Mouse (Mus musculus): ENCODE measurements around the gene Pfas. TPM values are rescaled to one million over a fixed set of nuclear protein-coding genes. Genes with fewer than 3 reads are reported as not detected.

Gene Pfas
- total and polyA plus RNA-seq, 3 experiments: 63.5 to 149 (median 130) TPM

DNA sequence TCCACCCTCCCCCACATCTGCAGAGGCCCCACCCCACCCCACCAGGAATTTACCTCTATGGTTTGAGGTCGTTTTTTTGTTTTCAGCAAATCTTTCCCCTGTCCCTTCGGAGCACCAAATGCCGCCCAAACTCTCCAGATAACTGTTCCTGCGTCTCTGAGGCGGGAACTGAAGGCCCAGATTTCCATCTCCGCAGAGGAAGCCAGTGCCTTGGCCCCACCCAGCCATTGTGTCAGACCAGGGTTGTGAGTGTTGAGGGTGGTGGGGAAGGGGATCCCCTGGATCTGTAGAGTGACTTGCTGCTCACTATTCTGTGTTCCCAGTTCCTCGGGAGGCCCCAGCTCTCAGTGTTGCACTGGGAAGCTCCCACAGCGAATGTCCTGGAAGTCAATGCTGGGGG is 51.0 kb downstream of the Pfas start, which contains the start of gene Arhgef15:
Gene Arhgef15 (minus strand): TSS at position 173 of the 400 bp plus-strand sequence.
- Histone ChIP-seq H3K36me3 (ENCODE audit: control insufficient read depth in 1 of 2, insufficient read depth in 2 of 2, low read length in 2 of 2) (peaks cover 0 to 2% of the 10 kb centered on the region in 2 experiments; a peak in 2 of 4 replicates), H3K27me3 (ENCODE audit: control insufficient read depth in 1 of 2, insufficient read depth in 2 of 2, low read length in 2 of 2) (peaks cover 2% of the 10 kb centered on the region in 2 experiments; a peak in 2 of 4 replicates), H3K9me3 (replicated peaks; ENCODE audit: insufficient read depth, low read length) (no peaks in the 10 kb centered on the region), H3K4me1 (ENCODE audit: control insufficient read depth in 1 of 2, insufficient read depth in 2 of 2, low read length in 2 of 2) (peaks cover 0 to 9% of the 10 kb centered on the region in 2 experiments; a peak in 2 of 4 replicates), H3K79me2 (ENCODE audit: control insufficient read depth, insufficient read depth, low read length, poor library complexity) (no peaks in the 10 kb centered on the region), H3K9ac (ENCODE audit: control insufficient read depth, low read depth, low read length, poor library complexity, severe bottlenecking) (no peak within 1 kb of the TSS), H3K4me3 (ENCODE audit: control insufficient read depth in 1 of 2, insufficient read depth in 1 of 2, low read depth in 2 of 2, low read length in 2 of 2) (no peak within 1 kb of the TSS), H3K27ac (ENCODE audit: control insufficient read depth, low read depth, low read length) (no peak within 1 kb of the TSS)
- no peak for DNase-seq (ENCODE audit: low read depth, low spot score)
- TF ChIP-seq MXI1 (IDR thresholded peaks at IDR 0.05; ENCODE audit: low read depth, low read length) (no peak), NRF1 (IDR thresholded peaks at IDR 0.05; ENCODE audit: insufficient read depth, low read depth, low read length, poor library complexity, severe bottlenecking) (no peak), RAD21 (IDR thresholded peaks at IDR 0.05; ENCODE audit: low read depth, low read length) (no peak)

DNA sequence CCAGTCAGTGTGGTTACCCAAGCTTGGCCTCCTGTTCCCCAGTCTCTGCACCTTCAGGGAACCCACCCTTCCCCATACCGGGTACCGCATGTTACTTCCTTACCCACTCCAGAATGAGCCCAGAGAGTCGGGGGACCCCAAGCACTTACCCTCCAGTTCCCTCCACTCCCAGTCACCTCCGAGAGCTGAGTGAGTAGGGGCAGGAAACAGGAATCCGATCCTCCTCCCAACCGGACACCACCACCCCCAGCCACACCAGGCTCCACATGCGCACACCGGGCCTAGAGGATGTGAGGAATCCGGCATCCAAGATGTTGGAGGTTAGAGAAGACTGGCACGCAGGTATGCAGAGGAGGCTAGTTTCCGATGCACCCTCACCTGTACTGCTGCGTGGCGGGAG is 51.6 kb downstream of the Pfas start:
- no peak for TF ChIP-seq ELF1 (IDR thresholded peaks at IDR 0.05; ENCODE audit: low read depth, low read length)
- no peak for TF ChIP-seq MYB (IDR thresholded peaks at IDR 0.05; ENCODE audit: low read depth, low read length)
- no peak for TF ChIP-seq POLR2A (IDR thresholded peaks at IDR 0.05; ENCODE audit: control insufficient read depth in 1 of 2, insufficient read depth in 1 of 2, low read depth in 1 of 2, low read length in 2 of 2, poor library complexity in 1 of 2)
- no peak for TF ChIP-seq TBP (IDR thresholded peaks at IDR 0.05; ENCODE audit: low read depth, low read length)
- TF ChIP-seq CHD1 (IDR thresholded peaks at IDR 0.05; ENCODE audit: low read depth, low read length): no peak
- no peak for TF ChIP-seq ZMIZ1 (IDR thresholded peaks at IDR 0.05; ENCODE audit: low read depth, low read length)
- TF ChIP-seq POLR2AphosphoS5 (IDR thresholded peaks at IDR 0.05; ENCODE audit: borderline replicate concordance, low read depth, low read length): no peak
- no peak for TF ChIP-seq MEF2A (IDR thresholded peaks at IDR 0.05; ENCODE audit: extremely low read depth, insufficient replicate concordance, low read depth, low read length, poor library complexity, severe bottlenecking)
- TF ChIP-seq CTCF (IDR thresholded peaks at IDR 0.05 in 2 of 3, conservative IDR thresholded peaks at IDR 0.05 in 1 of 3; ENCODE audit: control insufficient read depth in 1 of 3, insufficient read depth in 1 of 3, low read depth in 2 of 3, low read length in 3 of 3, poor library complexity in 1 of 3, severe bottlenecking in 1 of 3): no peak
- no peak for TF ChIP-seq ETS1 (IDR thresholded peaks at IDR 0.05; ENCODE audit: low read depth, low read length)
- TF ChIP-seq EP300 (IDR thresholded peaks at IDR 0.05; ENCODE audit: low read depth in 1 of 2, low read length in 2 of 2): no peak
- TF ChIP-seq MXI1 (IDR thresholded peaks at IDR 0.05; ENCODE audit: low read depth, low read length): no peak
- TF ChIP-seq MAFK (IDR thresholded peaks at IDR 0.05; ENCODE audit: borderline replicate concordance, low read depth, low read length): no peak
- no peak for TF ChIP-seq SMC3 (IDR thresholded peaks at IDR 0.05; ENCODE audit: low read depth, low read length)
- TF ChIP-seq MAX (IDR thresholded peaks at IDR 0.05; ENCODE audit: low read length): no peak
- no peak for TF ChIP-seq JUND (IDR thresholded peaks at IDR 0.05; ENCODE audit: low read depth, low read length)
- no peak for TF ChIP-seq GABPA (IDR thresholded peaks at IDR 0.05; ENCODE audit: low read depth, low read length)
- no peak for TF ChIP-seq TCF12 (IDR thresholded peaks at IDR 0.05; ENCODE audit: low read depth, low read length)
- no peak for TF ChIP-seq ZKSCAN1 (IDR thresholded peaks at IDR 0.05; ENCODE audit: low read depth, low read length)
- H3K27me3 ChIP-seq (ENCODE audit: control insufficient read depth in 1 of 2, insufficient read depth in 2 of 2, low read length in 2 of 2): peaks cover 2 to 3% of the 10 kb centered on the region in 2 experiments; a peak in 3 of 4 replicates
- no peak for DNase-seq (ENCODE audit: low read depth, low spot score)
- peaks cover 0 to 1% of the 10 kb centered on the region in 2 experiments; a peak in 2 of 4 replicates for H3K36me3 ChIP-seq (ENCODE audit: control insufficient read depth in 1 of 2, insufficient read depth in 2 of 2, low read length in 2 of 2)
- H3K4me1 ChIP-seq (ENCODE audit: control insufficient read depth in 1 of 2, insufficient read depth in 2 of 2, low read length in 2 of 2): peaks cover 0 to 6% of the 10 kb centered on the region in 2 experiments; a peak in 2 of 4 replicates
- H3K79me2 ChIP-seq (ENCODE audit: control insufficient read depth, insufficient read depth, low read length, poor library complexity): no peaks in the 10 kb centered on the region
- H3K27ac ChIP-seq (ENCODE audit: control insufficient read depth, low read depth, low read length): no peak overlapping the region
- H3K9me3 ChIP-seq (replicated peaks; ENCODE audit: insufficient read depth, low read length): no peaks in the 10 kb centered on the region
- H3K4me3 ChIP-seq (ENCODE audit: control insufficient read depth in 1 of 2, insufficient read depth in 1 of 2, low read depth in 2 of 2, low read length in 2 of 2): no peak overlapping the region
- no peak overlapping the region for H3K9ac ChIP-seq (ENCODE audit: control insufficient read depth, low read depth, low read length, poor library complexity, severe bottlenecking)

Data from MEL (cell line).